Mouse (Mus musculus) ES-E14 (cell line): Measurements from ENCODE around the gene Neu2. TPM values are rescaled to one million over a fixed set of nuclear protein-coding genes. Genes with fewer than 3 reads are reported as not detected.

Experiments used
- DNase-seq: peaks from one replicate; pipeline ENCODE4 v3.0.0-alpha.2; 2013; ENCODE audit warnings: low read depth, low spot score
- H3K27ac ChIP-seq: 2 replicates; pipeline ENCODE4 v1.5.1; 2012; ENCODE audit warnings: low read depth, mild to moderate bottlenecking, low read length, moderate library complexity, mixed read lengths; ENCODE audit not compliant: poor library complexity, insufficient read depth, severe bottlenecking
- H3K36me3 ChIP-seq: 2 replicates; pipeline ENCODE4 v1.6.1; 2012; ENCODE audit warnings: mild to moderate bottlenecking, low read length, moderate library complexity, mixed read lengths; ENCODE audit not compliant: control insufficient read depth, poor library complexity, insufficient read depth, severe bottlenecking
- H3K4me1 ChIP-seq, 2 experiments: fragments of 150-350 bp in 1 of 2; sonication (generic) in 1 of 2; 2 replicates each; pipeline ENCODE4 v1.6.1; 2012; ENCODE audit warnings: low read length in 2 of 2, mild to moderate bottlenecking in 1 of 2, mixed read lengths in 1 of 2; ENCODE audit not compliant: control insufficient read depth in 2 of 2, insufficient read depth in 2 of 2, poor library complexity in 1 of 2
- H3K4me3 ChIP-seq, 2 experiments: fragments of 150-350 bp in 1 of 2; sonication (generic) in 1 of 2; 2 replicates each; pipeline ENCODE4 v1.5.1; 2012; ENCODE audit warnings: low read length in 2 of 2, low read depth in 1 of 2, mild to moderate bottlenecking in 1 of 2, mixed read lengths in 1 of 2; ENCODE audit not compliant: insufficient read depth in 1 of 2, poor library complexity in 1 of 2, severe bottlenecking in 1 of 2
- H3K9ac ChIP-seq: 2 replicates; pipeline ENCODE4 v1.6.1; 2012; ENCODE audit warnings: low read depth, mild to moderate bottlenecking, low read length, mixed read lengths; ENCODE audit not compliant: poor library complexity, insufficient read depth, severe bottlenecking
- H3K9me3 ChIP-seq: fragments of 150-350 bp; sonication (generic); 2 replicates; pipeline ENCODE4 v1.6.1; 2012; ENCODE audit warnings: low read depth, mild to moderate bottlenecking, low read length; ENCODE audit not compliant: control insufficient read depth, insufficient read depth
- CHD2 ChIP-seq: IDR thresholded peaks from 2 replicates; pipeline ENCODE4 v1.6.1; 2014; ENCODE audit warnings: mild to moderate bottlenecking, low read depth, low read length, inconsistent platforms
- HCFC1 ChIP-seq: IDR thresholded peaks from 2 replicates; pipeline ENCODE4 v1.6.1; 2012; ENCODE audit warnings: low read length, inconsistent platforms, borderline replicate concordance; ENCODE audit not compliant: insufficient read depth
- MAFK ChIP-seq: IDR thresholded peaks from 2 replicates; pipeline ENCODE4 v1.6.1; 2014; ENCODE audit warnings: mild to moderate bottlenecking, low read depth, low read length, inconsistent platforms; ENCODE audit not compliant: insufficient read depth
- ZC3H11A ChIP-seq: IDR thresholded peaks from 2 replicates; pipeline ENCODE4 v1.6.1; 2012; ENCODE audit warnings: low read depth, mild to moderate bottlenecking, inconsistent platforms, low read length, borderline replicate concordance
- ZNF384 ChIP-seq: IDR thresholded peaks from 2 replicates; pipeline ENCODE4 v1.6.1; 2012; ENCODE audit warnings: low read depth, low read length, inconsistent platforms
- in situ Hi-C, 2 experiments: fragments of 600-800 bp; cut with MboI; formaldehyde crosslinking; loops; one replicate each; pipeline ENCODE4 v1.15.1; 2025; ENCODE audit warnings: low sequenced_read_pairs in 2 of 2, inconsistent platforms in 1 of 2; ENCODE audit not compliant: unreplicated experiment in 2 of 2
- total RNA-seq: library from RNA; depleted of rRNA; stranded (reverse); fragments of 300-350 nt; gene quantifications from 2 replicates; pipeline ENCODE4 v1.2.3, GENCODE M21; 2012

Neu2 gene
- total RNA-seq, 1 experiment, result not detected

- H3K27ac ChIP-seq, result no peak overlapping the region
Measured at GRCm38 (mm10) chr1:87614576-87615295, 105.0 kb downstream of the Neu2 start.

GRCm38 (mm10) chr1:87620211-87620668 lies 110.6 kb downstream of the Neu2 start, which contains the start of gene Inpp5d:
Gene Inpp5d, plus strand, starts transcription at chr1:87620312.
- Histone ChIP-seq H3K27ac (no peak within 1 kb of the TSS), H3K36me3 (no peaks in the 10 kb centered on the region), H3K4me3 (no peak within 1 kb of the TSS), H3K9me3 (no peaks in the 10 kb centered on the region), H3K9ac (no peak within 1 kb of the TSS), H3K4me1 (no peaks in the 10 kb centered on the region)
- TF ChIP-seq MAFK (no peak), ZC3H11A (no peak), HCFC1 (no peak), ZNF384 (no peak), CHD2 (no peak)
- in situ Hi-C loops, result no loop called here
- no peak for DNase-seq

More at GRCm38 (mm10) chr1:87614576-87615295, 105.0 kb downstream of the Neu2 start:
- no peak for DNase-seq
- H3K4me3 ChIP-seq, result no peak overlapping the region
- TF ChIP-seq ZC3H11A (no peak), HCFC1 (no peak), CHD2 (no peak), ZNF384 (no peak), MAFK (no peak)
- no peaks in the 10 kb centered on the region for H3K36me3 ChIP-seq
- H3K9me3 ChIP-seq, result no peaks in the 10 kb centered on the region
- H3K4me1 ChIP-seq, result no peaks in the 10 kb centered on the region
- in situ Hi-C loops, result no loop called here
- no peak overlapping the region for H3K9ac ChIP-seq

- Histone ChIP-seq H3K9ac (no peak overlapping the region), H3K4me1 (no peaks in the 10 kb centered on the region), H3K27ac (no peak overlapping the region), H3K4me3 (no peak overlapping the region), H3K36me3 (no peaks in the 10 kb centered on the region), H3K9me3 (no peaks in the 10 kb centered on the region)
- DNase-seq, result no peak
- no peak for TF ChIP-seq ZC3H11A
- TF ChIP-seq MAFK, result no peak
- no peak for TF ChIP-seq HCFC1
- no peak for TF ChIP-seq ZNF384
- TF ChIP-seq CHD2, result no peak
- in situ Hi-C loops, result no loop called here
Measured at GRCm38 (mm10) chr1:87620693-87621092, 111.0 kb downstream of the Neu2 start.

- TF ChIP-seq ZNF384 (no peak), MAFK (no peak), ZC3H11A (no peak), CHD2 (no peak), HCFC1 (no peak)
- H3K27ac ChIP-seq, result no peak overlapping the region
Measured at GRCm38 (mm10) chr1:87621146-87621857, 111.6 kb downstream of the Neu2 start.

More at GRCm38 (mm10) chr1:87621146-87621857, 111.6 kb downstream of the Neu2 start:
- Histone ChIP-seq H3K4me3 (no peak overlapping the region), H3K4me1 (no peaks in the 10 kb centered on the region), H3K36me3 (no peaks in the 10 kb centered on the region), H3K9ac (no peak overlapping the region), H3K9me3 (no peaks in the 10 kb centered on the region)
- in situ Hi-C loops, result no loop called here
- DNase-seq, result no peak
